Mouse (Mus musculus): ENCODE data around the gene Kcnn1. TPM values are rescaled to one million over a fixed set of nuclear protein-coding genes. Genes with fewer than 3 reads are reported as not detected.
A peak's percentile ranks its signal among the peaks of the same experiment; 100 is the strongest.

Kcnn1 gene
- total and polyA plus RNA-seq, 3 experiments, result 12.6 to 21.5 (median 14.7) TPM

DNA sequence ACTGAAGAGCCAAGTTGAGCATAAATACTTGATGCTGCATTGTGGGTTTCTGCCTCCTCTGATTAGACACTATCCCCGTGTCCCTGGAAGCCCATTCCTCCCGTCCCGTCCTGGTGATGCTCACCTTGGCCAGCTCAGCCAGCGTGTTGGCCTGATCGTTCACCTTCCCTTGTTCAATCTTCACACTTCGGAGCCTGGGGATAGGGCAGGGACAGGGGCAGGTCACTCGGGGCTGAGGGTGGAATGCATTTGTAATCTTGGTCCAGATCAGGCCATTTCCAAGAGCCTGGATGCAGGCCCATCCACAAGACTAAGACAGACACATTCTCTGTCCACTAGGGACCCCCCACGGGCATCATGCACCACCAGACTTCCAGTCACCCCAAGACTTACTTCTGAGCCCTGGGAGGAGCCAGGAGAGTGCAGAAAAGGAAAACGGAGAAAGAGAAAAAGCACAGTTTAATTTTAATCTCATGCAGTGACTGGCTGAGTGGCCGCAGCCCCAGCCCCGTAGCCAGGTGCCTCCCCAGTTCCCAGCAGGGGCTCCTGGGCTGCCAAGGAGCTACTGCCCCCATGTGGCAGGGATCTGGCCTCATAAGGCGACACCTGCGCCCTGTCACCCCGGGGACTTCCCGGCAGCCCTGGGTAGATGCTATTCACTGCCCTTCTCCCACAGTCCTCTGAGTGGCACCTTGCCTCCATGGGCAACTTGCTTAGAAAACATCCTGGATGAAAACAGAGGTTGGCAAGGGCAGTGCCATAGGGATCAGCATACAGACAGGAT is 16.5 kb downstream of the Kcnn1 start:
- H3K4me3 ChIP-seq, result no peak overlapping the region
- H3K79me2 ChIP-seq (replicated peaks; ENCODE audit: control insufficient read depth, insufficient read depth, low read length), result no peaks in the 10 kb centered on the region
- H3K27me3 ChIP-seq (ENCODE audit: control insufficient read depth, insufficient read depth, low read length), result no peaks in the 10 kb centered on the region
- intact Hi-C loops (cut with DNase I), result no loop called here
- TF ChIP-seq EP300 (IDR thresholded peaks at IDR 0.05; ENCODE audit: insufficient read depth, low read depth, low read length) (no peak), CTCF (IDR thresholded peaks at IDR 0.05) (peak; percentile 39), POLR2A (IDR thresholded peaks at IDR 0.05; ENCODE audit: insufficient read depth, low read depth, low read length) (no peak)
- no peak overlapping the region for H3K9ac ChIP-seq (ENCODE audit: low read depth, low read length)
- H3K4me1 ChIP-seq (ENCODE audit: control insufficient read depth, insufficient read depth, low read length), result no peaks in the 10 kb centered on the region
- no peak for DNase-seq
- 49% methylated on average over 15 of the region's 15 CpGs for WGBS
- H3K36me3 ChIP-seq (ENCODE audit: control insufficient read depth, insufficient read depth, low read length), result no peaks in the 10 kb centered on the region
- no peak overlapping the region for H3K27ac ChIP-seq

DNA sequence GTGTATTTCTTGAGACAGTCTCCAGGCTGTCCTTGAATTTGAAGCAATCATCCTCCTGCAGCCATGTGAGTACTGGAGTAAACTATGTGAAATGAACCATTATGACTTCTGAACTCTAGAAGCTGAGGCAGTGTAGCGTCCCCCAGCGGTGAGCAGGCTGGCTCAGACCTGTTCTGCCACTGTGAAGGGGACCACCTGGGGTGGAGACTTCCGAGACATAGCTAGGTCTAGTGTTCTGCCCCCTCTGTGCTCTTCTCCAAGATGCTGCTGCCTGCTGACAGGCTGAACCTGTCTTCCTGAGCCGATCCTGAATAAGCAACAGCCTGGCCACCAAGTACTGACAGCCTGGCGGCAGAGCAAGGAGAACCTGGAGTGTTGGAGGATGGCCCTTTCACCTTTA is 17.9 kb downstream of the Kcnn1 start:
- no peak overlapping the region for H3K4me3 ChIP-seq
- no peak overlapping the region for H3K9ac ChIP-seq (ENCODE audit: low read depth, low read length)
- no peaks in the 10 kb centered on the region for H3K79me2 ChIP-seq (replicated peaks; ENCODE audit: control insufficient read depth, insufficient read depth, low read length)
- DNase-seq, result no peak
- H3K4me1 ChIP-seq (ENCODE audit: control insufficient read depth, insufficient read depth, low read length), result peaks cover 1% of the 10 kb centered on the region; the same call in 1 of the 2 replicates
- H3K27ac ChIP-seq, result no peak overlapping the region
- 60% methylated on average over 5 of the region's 5 CpGs for WGBS
- H3K36me3 ChIP-seq (ENCODE audit: control insufficient read depth, insufficient read depth, low read length), result no peaks in the 10 kb centered on the region
- TF ChIP-seq EP300 (IDR thresholded peaks at IDR 0.05; ENCODE audit: insufficient read depth, low read depth, low read length), result no peak
- no peak for TF ChIP-seq CTCF (IDR thresholded peaks at IDR 0.05)
- TF ChIP-seq POLR2A (IDR thresholded peaks at IDR 0.05; ENCODE audit: insufficient read depth, low read depth, low read length), result no peak
- H3K27me3 ChIP-seq (ENCODE audit: control insufficient read depth, insufficient read depth, low read length), result no peaks in the 10 kb centered on the region
- intact Hi-C loops (cut with DNase I), result no loop called here

DNA sequence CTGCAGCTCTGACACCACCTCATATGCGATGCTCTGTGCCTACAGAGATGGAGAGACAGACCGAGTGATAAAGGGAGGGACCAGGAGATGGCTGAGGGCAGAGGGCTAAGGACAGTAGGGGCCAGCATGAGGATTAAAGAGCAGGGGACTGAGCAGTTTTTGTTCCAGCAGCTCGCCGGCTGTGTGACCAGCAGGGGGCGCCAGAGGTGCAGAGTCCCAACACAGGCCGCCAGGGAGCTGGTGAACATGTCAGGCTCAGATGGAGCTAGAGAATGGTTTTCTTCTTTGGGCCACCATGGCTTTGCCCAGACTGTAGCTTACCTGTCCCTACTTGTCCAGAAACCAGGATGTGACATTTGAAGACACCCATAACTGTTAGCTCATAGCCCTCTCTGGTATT is 18.5 kb downstream of the Kcnn1 start:
- intact Hi-C loops (cut with DNase I), result loop anchor here (1.0 kb wide), 2 partner anchors 25 to 49 kb away; no protein-coding TSS in a partner anchor
- Histone ChIP-seq H3K4me1 (ENCODE audit: control insufficient read depth, insufficient read depth, low read length) (peaks cover 1% of the 10 kb centered on the region; the same call in 1 of the 2 replicates), H3K4me3 (no peak overlapping the region), H3K9ac (ENCODE audit: low read depth, low read length) (no peak overlapping the region), H3K36me3 (ENCODE audit: control insufficient read depth, insufficient read depth, low read length) (no peaks in the 10 kb centered on the region), H3K27me3 (ENCODE audit: control insufficient read depth, insufficient read depth, low read length) (no peaks in the 10 kb centered on the region), H3K79me2 (replicated peaks; ENCODE audit: control insufficient read depth, insufficient read depth, low read length) (no peaks in the 10 kb centered on the region), H3K27ac (no peak overlapping the region)
- DNase-seq, result peak; percentile 86 to 92
- TF ChIP-seq POLR2A (IDR thresholded peaks at IDR 0.05; ENCODE audit: insufficient read depth, low read depth, low read length) (no peak), EP300 (IDR thresholded peaks at IDR 0.05; ENCODE audit: insufficient read depth, low read depth, low read length) (0 out of 2 replicates have a peak, but pooled peaks have one; percentile 45)
- 8% methylated on average over 6 of the region's 6 CpGs for WGBS

DNA sequence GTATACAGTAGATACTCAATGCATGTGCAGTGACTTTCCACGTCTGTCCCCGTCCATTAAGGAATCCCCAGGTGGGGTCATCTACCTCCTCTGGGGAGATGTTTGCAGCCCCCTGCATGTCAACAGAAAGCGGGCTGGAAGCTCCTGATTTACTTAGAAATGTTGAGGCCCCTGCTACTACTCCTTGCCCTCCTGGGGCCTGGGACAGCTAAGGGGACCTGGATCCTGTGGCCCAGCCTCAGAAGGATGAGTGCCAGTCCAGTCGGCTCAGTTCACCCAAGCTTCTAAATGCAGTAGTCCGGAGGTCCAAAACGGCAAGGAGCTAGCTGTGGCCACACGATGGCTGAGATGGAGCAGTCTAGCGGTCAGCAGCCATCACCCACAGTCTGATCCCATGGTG is 19.1 kb downstream of the Kcnn1 start:
- no peak overlapping the region for H3K9ac ChIP-seq (ENCODE audit: low read depth, low read length)
- intact Hi-C loops (cut with DNase I), result loop anchor here (1.0 kb wide), 2 partner anchors 25 to 49 kb away; no protein-coding TSS in a partner anchor
- no peak overlapping the region for H3K27ac ChIP-seq
- no peak for DNase-seq
- H3K27me3 ChIP-seq (ENCODE audit: control insufficient read depth, insufficient read depth, low read length), result no peaks in the 10 kb centered on the region
- WGBS, result 84% methylated on average over 8 of the region's 8 CpGs
- no peak for TF ChIP-seq CTCF (IDR thresholded peaks at IDR 0.05)
- TF ChIP-seq EP300 (IDR thresholded peaks at IDR 0.05; ENCODE audit: insufficient read depth, low read depth, low read length), result no peak
- TF ChIP-seq POLR2A (IDR thresholded peaks at IDR 0.05; ENCODE audit: insufficient read depth, low read depth, low read length), result no peak
- peaks cover 1% of the 10 kb centered on the region; the same call in 1 of the 2 replicates for H3K4me1 ChIP-seq (ENCODE audit: control insufficient read depth, insufficient read depth, low read length)
- H3K79me2 ChIP-seq (replicated peaks; ENCODE audit: control insufficient read depth, insufficient read depth, low read length), result no peaks in the 10 kb centered on the region
- H3K4me3 ChIP-seq, result no peak overlapping the region
- H3K36me3 ChIP-seq (ENCODE audit: control insufficient read depth, insufficient read depth, low read length), result no peaks in the 10 kb centered on the region

DNA sequence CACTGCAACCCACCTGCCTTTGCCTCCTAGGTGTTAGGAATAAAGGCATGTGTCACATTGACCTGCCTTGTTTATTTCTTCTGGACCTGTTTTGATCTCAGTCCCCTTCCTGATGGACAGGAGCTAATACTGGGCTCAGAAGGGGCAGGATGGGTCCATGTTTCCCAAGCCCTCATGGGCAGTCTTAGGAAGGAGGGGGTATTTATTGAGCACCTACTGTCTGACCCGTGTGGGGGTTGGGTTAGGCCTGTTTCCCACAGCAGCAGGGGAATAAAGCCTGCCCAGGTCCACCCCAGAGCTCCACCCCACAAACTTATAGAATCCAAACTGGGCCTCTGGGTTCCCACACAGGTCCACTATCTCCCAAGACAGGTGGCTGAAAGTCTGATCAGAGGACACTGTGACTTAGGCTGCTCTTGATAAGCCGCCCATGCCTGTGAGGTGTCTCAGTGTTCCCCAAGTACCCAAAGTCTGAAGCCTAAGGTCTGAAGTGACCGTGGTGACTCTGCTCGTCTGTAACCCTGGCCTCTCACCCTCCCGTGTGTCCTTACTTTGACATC is 19.8 kb downstream of the Kcnn1 start:
- no peak overlapping the region for H3K9ac ChIP-seq (ENCODE audit: low read depth, low read length)
- no peak for DNase-seq
- TF ChIP-seq CTCF (IDR thresholded peaks at IDR 0.05) (no peak), EP300 (IDR thresholded peaks at IDR 0.05; ENCODE audit: insufficient read depth, low read depth, low read length) (no peak), POLR2A (IDR thresholded peaks at IDR 0.05; ENCODE audit: insufficient read depth, low read depth, low read length) (no peak)
- intact Hi-C loops (cut with DNase I), result no loop called here
- H3K27me3 ChIP-seq (ENCODE audit: control insufficient read depth, insufficient read depth, low read length), result no peaks in the 10 kb centered on the region
- WGBS, result 81% methylated on average over 5 of the region's 5 CpGs
- no peak overlapping the region for H3K4me3 ChIP-seq
- no peak overlapping the region for H3K27ac ChIP-seq
- H3K4me1 ChIP-seq (ENCODE audit: control insufficient read depth, insufficient read depth, low read length), result peaks cover 1% of the 10 kb centered on the region; the same call in 1 of the 2 replicates
- H3K36me3 ChIP-seq (ENCODE audit: control insufficient read depth, insufficient read depth, low read length), result no peaks in the 10 kb centered on the region
- H3K79me2 ChIP-seq (replicated peaks; ENCODE audit: control insufficient read depth, insufficient read depth, low read length), result no peaks in the 10 kb centered on the region

DNA sequence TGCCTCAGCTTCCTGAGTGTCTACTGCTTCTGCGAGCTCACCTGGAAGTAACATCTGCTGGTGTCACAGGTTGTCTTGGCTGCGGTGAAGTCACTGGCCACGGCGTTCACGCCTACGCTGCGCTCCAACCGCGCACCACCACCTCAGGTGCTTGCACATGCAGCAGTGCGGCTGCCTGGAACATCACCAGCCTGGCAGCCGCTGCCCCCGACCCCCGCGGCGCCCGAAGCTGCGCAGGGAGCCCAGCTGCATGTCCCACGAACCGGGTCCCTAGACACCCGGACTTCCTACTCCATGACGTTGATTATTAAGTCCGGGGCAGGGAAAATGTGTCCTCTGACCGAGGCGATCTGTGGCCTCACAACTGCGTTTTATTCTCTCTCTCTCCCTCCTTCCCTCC is 20.6 kb downstream of the Kcnn1 start:
- Histone ChIP-seq H3K36me3 (ENCODE audit: control insufficient read depth, insufficient read depth, low read length) (no peaks in the 10 kb centered on the region), H3K9ac (ENCODE audit: low read depth, low read length) (no peak overlapping the region)
- 69% methylated on average over 25 of the region's 25 CpGs for WGBS

More for the DNA sequence above, 20.6 kb downstream of the Kcnn1 start:
- Histone ChIP-seq H3K79me2 (replicated peaks; ENCODE audit: control insufficient read depth, insufficient read depth, low read length) (no peaks in the 10 kb centered on the region), H3K27me3 (ENCODE audit: control insufficient read depth, insufficient read depth, low read length) (no peaks in the 10 kb centered on the region), H3K4me1 (ENCODE audit: control insufficient read depth, insufficient read depth, low read length) (peaks cover 1% of the 10 kb centered on the region; the same call in 1 of the 2 replicates), H3K4me3 (no peak overlapping the region), H3K27ac (no peak overlapping the region)
- no peak for DNase-seq
- TF ChIP-seq POLR2A (IDR thresholded peaks at IDR 0.05; ENCODE audit: insufficient read depth, low read depth, low read length), result no peak
- TF ChIP-seq EP300 (IDR thresholded peaks at IDR 0.05; ENCODE audit: insufficient read depth, low read depth, low read length), result no peak
- intact Hi-C loops (cut with DNase I), result no loop called here
